In the genomic region with DNA sequence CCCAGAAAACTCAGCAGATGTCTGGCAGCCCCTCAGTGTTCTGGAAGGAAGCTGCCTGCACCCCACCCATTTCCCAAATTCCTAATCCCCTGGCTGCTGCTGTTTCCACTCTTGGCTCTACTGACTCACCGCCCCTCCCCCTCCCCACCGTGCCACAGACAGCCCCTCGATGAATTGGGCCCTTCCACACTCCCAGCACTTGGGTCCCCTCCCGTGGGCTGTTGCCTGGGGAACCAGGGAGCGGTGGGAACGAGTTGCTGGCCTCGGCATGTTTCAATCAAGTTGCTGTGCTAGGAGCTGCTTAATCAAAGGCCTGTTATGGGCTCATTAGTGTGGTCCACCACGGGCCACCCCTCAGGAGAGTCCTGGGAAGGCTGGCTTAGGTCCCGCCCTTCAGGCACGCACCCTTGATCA, we compare ENCODE assay signal across 7 mouse cellular contexts. TPM values are rescaled to one million over a fixed set of nuclear protein-coding genes. Genes with fewer than 3 reads are reported as not detected.
DNase-seq lines count a peak whose midpoint lies in the region; ATAC-seq and TF ChIP-seq lines count a peak whose summit lies in the region.

No protein-coding gene starts in this region.

- no peak for TF ChIP-seq CTCF in intestine, postnatal 0 days (IDR thresholded peaks at IDR 0.05; ENCODE audit: low read depth)

- peak; percentile 11 for DNase-seq in urinary bladder, postnatal 25 days (ENCODE audit: low spot score)
- DNase-seq in urinary bladder, postnatal 14 days (ENCODE audit: low spot score), result no peak
- peak; percentile 58 for DNase-seq in kidney, postnatal 14 days
- DNase-seq in adrenal gland, postnatal 10 days, result no peak
- no peak for DNase-seq in embryo, embryonic 10.5 days (ENCODE audit: low spot score)

- H3K4me3 ChIP-seq in intestine, postnatal 0 days (ENCODE audit: low read depth, low read length), result no peak overlapping the region
- H3K4me3 ChIP-seq in intestine, embryonic 15.5 days (replicated peaks), result no peak overlapping the region

- peaks cover 33% of the 10 kb centered on the region for H3K36me3 ChIP-seq in intestine, postnatal 0 days (ENCODE audit: control insufficient read depth, insufficient read depth)
- H3K36me3 ChIP-seq in intestine, embryonic 15.5 days, result peaks cover 9% of the 10 kb centered on the region; the same call in 1 of the 2 replicates

- no peaks in the 10 kb centered on the region for H3K9me3 ChIP-seq in intestine, postnatal 0 days (ENCODE audit: control insufficient read depth)
- no peaks in the 10 kb centered on the region for H3K9me3 ChIP-seq in intestine, embryonic 15.5 days

- no peaks in the 10 kb centered on the region for H3K27me3 ChIP-seq in intestine, postnatal 0 days (replicated peaks; ENCODE audit: control insufficient read depth, insufficient read depth, low read length)
- H3K27me3 ChIP-seq in intestine, embryonic 15.5 days (replicated peaks), result no peaks in the 10 kb centered on the region

- no peak for ATAC-seq in intestine, postnatal 0 days
- no peak for ATAC-seq in intestine, embryonic 15.5 days

- WGBS in intestine, postnatal 0 days, result 57% methylated on average over 10 of the region's 10 CpGs
- 51% methylated on average over 10 of the region's 10 CpGs for WGBS in intestine, embryonic 15.5 days

- no peak overlapping the region for H3K4me2 ChIP-seq in intestine, postnatal 0 days (replicated peaks; ENCODE audit: low read depth)
- H3K4me2 ChIP-seq in intestine, embryonic 15.5 days (replicated peaks), result no peak overlapping the region

- 0 out of 2 replicates have a peak, but pooled peaks cover 11% of the 10 kb centered on the region for H3K4me1 ChIP-seq in intestine, postnatal 0 days (replicated peaks; ENCODE audit: control insufficient read depth, insufficient read depth, low read length)
- peaks cover 33% of the 10 kb centered on the region for H3K4me1 ChIP-seq in intestine, embryonic 15.5 days (replicated peaks)

- H3K9ac ChIP-seq in intestine, postnatal 0 days (ENCODE audit: low read depth, low read length), result no peak overlapping the region
- H3K9ac ChIP-seq in intestine, embryonic 15.5 days, result no peak overlapping the region

- peak overlapping the region; percentile 68; the same call in 1 of the 2 replicates for H3K27ac ChIP-seq in intestine, postnatal 0 days (ENCODE audit: low read depth, low read length)
- no peak overlapping the region for H3K27ac ChIP-seq in intestine, embryonic 15.5 days

RNA-seq across cellular contexts. Expression of gene Trim8, which starts 24.1 kb away (rescaled TPM):
- polyA plus RNA-seq in intestine, postnatal 0 days (2015; fragmentation: Nextera tagmentation; extraction: Ambion mirVana), result 16.7 and 17.1 TPM in 2 replicates
- 16.4 and 17.3 TPM in 2 replicates for polyA plus RNA-seq in intestine, embryonic 15.5 days (2015; fragmentation: Nextera tagmentation; extraction: Ambion mirVana)
- 10 to 100 TPM; 37.9 to 41.6 TPM for total RNA-seq in adrenal gland, postnatal 10 days (2021)

Comparison
In these comparisons a context has a peak if more than half of its experiments do, and no peak if none do; other contexts are left out.
1. DNase-seq: peak in urinary bladder, postnatal 25 days (single experiment) and kidney, postnatal 14 days (single experiment); none in urinary bladder, postnatal 14 days (single experiment), adrenal gland, postnatal 10 days (single experiment) and embryo, embryonic 10.5 days (single experiment).